Mouse (Mus musculus): ENCODE measurements around the gene Myadm.
"Not testable (repeated sequence)": the region's sequence is repeated elsewhere in the genome, so short reads cannot be mapped to it uniquely, and the experiment has no call there.

Gene Myadm

DNA sequence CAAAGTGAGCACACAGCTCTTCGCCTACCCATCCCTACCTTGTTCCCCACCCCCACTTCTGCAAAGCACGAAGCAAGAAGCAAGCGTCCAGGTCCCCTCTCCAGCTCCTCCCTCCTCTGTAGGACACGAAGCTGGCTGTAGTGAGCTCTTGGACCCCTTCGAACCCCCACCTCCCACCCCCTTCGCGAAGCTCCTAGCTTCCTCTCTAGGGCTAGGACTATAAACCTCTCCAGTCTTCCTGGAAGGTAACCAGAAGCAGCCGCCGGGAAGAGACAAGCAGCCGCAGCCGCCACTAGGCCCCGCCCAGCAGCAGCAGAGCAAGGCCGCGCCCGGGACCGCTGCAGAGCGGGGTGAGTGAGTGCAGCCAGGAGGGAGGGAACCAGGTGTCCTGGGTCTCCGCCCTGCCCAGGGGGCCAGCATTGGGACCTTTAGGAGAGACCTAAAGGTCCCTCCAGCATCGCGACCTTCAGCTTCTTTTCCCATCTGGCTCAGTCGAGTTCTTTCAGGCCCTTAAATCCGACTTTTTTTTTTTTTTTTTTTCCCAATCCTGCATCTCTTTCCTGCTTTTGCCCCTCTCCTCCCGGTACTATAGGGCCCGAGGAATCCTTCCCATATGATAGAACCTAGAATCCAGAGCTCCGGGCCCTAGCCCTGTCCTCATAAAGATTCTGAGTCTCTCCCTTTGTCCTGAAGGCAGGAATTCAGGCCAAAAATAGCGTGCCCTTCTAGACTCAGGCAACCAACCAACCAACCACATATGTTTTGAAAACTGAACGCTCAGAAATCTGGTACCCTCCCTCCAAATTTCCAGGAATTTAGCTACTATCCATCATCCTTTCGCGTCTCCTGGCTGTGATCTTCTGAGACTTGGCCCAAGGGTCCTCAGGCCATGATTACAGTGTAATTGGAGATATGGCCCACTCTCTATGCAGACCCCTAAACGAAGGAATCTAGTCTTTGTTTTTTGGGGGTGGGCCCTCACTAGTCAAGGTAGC lies at the start of gene Myadm, which contains the start of gene Prkcg:
TSS of gene Myadm (plus strand) at position 105 of the 995 bp plus-strand sequence.
TSS of gene Prkcg (plus strand) at position 204 of the 995 bp plus-strand sequence.
- peak; percentile 93 for DNase-seq (ENCODE audit: low read depth, low spot score)

DNA sequence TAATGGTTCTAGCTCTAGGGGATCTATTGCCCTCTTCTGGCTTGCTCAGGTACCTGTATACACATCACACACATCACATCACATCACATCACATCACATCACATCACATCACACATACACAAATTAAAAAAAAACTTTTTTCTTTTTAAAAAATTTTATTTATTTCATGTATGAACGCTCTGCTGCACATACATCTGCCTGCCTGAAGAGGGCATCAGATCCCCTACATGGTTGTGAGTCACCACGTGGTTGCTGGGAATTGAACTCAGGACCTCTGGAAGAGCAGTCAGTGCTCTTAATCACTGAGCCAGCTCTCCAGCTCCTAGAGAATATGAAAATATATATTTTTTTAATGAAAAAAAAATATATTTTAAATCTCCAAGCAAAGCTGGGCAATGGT lies 49.7 kb upstream of the Myadm start:
- DNase-seq (ENCODE audit: low read depth, low spot score), result no peak

DNA sequence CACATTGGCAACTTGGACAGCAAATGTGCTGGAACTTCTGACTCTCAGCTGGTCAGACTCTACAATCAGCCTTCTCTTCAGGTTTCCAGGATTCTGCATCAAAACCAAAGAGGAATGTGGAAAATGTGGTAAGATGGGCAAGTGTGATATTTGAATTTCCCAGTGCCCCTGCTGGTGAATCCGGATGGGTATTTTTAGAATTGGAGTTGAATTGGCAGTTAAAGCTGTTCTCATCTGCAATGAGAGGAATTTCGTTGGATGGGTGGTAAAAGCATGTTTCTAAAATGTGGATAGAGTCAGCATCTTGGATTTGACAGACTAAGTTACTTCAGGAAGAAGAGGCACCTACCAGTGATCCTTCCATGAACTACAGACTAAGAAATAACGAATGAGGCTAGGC lies 28.2 kb upstream of the Myadm start:
- no peak for DNase-seq (ENCODE audit: low read depth, low spot score)

DNA sequence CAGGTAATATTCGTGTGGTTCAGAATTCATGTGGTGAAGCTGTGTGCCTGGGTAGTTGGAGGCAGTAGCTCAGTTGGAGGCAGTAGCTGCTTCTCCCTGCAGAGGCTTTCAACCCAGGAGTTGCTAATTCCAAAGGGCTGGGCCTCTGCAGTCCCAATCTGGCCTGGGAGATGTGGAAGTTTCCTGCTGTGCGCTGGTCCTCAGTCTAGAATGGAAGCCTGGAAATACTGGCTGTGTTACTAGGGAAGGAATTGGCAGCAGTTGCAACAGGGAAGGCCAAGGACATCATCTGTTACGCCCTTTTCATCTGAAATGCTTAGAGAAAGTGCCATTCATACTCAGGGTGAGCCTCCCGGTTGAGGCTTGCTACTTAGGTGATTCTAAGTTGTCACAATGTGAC lies 27.4 kb upstream of the Myadm start:
- peak; percentile 68 for DNase-seq (ENCODE audit: low read depth, low spot score)

DNA sequence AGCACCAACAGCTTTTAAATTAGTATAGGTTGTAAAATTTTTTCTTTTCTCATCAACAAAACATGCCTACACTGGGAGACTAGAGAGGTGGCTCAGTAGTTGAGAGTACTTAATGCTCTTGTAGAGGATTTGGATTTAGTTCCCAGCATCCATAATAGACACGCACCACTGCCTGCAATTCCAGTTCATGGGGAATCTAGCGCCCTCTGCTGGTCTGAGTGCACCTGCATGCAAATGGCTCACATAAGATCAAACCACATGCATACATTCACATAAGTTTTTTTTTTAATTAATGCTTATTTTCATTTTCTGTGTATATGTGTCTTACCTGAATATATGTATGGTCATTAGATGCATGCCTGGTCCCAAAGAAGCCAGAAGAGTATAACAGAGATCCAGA lies 26.1 kb upstream of the Myadm start:
- peak; percentile 89 for DNase-seq (ENCODE audit: low read depth, low spot score)

DNA sequence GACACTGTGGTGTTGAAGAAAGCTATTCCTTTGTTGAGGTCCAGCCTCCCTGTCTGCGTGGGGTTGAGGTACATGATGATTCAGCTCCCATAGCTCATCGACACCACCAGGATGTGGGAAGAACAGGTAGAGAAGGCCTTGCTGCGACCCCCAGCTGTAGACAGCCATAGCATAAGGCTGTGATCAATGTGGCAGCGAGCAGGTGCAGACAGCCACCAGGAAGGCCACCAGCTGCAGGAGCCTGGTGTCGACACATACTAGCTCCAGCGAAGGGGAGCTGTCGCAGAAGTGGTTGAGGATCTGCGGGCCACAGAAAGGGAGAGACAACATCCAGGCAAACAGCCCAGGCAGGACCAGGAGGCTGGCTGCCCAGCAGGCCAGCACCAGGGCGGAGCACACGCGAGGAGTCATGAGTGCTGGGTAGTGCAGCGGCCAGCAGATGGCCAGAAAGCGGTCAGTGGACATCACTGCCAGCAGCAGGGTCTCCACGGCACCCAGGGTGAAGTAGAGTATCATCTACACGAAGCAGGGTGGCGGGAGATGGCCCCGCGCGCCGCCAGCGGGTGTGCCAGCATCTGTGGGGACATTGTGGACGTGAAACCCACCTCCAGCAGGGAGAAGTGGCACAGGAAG lies 24.4 kb upstream of the Myadm start:
- DNase-seq (ENCODE audit: low read depth, low spot score), result peak; percentile 44

DNA sequence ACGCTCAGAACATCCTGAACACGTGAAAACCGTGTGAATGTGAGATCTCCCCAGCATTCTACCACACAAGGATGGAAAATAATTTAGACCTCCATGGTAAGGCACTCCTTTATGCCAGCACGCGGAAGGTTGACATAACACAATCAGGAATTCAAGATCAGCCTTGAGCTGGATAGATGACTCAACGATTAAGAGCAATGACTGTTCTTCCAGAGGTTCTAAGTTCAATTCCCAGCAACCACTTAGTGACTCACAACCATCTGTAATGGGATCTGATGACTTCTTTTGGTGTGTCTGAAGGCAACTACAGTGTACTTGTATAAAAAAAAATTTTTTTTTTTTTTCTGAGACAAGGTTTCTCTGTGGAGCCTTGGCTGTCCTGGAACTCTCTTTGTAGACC lies 23.6 kb upstream of the Myadm start:
- DNase-seq (ENCODE audit: low read depth, low spot score), result peak; percentile 32

DNA sequence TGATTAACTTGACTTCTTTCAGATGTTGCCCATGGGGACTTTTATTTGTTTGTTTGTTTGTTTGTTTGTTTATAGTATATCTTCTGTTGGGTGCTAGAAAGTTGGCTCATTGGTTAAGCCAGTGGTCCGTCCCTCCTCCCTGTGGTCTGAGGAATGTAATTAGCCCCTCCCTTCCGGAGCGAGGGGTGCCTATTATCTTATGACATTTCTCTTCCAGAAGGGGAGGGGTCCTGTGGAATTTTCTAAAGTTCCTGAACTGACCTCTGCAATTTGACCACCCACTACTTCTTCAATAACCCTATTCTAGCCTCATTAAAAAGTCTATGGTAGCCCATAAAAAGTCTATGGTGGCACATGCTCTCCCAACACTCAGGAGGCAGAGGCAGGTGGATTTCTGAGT lies 21.6 kb upstream of the Myadm start:
- DNase-seq (ENCODE audit: low read depth, low spot score), result peak; percentile 91

DNA sequence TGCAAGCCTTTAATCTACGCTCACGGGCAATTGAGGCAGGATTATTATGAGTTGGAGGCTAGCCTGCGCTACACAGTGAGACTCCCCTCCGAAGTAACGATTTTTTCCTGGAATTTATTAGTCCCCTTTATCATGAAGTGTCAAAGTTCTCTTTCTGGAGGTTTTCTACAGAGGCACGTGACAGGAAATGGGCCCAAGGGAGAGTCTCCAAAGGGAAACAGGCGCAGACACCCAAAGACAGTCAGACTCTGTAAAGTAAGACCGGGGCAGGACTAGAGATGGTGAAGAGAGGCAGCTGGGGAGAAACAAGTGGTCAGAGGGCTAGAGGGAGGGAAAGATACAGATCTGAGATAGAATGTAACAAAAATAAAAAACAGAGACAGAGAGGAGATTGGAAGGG lies 21.0 kb upstream of the Myadm start:
- peak; percentile 64 for DNase-seq (ENCODE audit: low read depth, low spot score)

DNA sequence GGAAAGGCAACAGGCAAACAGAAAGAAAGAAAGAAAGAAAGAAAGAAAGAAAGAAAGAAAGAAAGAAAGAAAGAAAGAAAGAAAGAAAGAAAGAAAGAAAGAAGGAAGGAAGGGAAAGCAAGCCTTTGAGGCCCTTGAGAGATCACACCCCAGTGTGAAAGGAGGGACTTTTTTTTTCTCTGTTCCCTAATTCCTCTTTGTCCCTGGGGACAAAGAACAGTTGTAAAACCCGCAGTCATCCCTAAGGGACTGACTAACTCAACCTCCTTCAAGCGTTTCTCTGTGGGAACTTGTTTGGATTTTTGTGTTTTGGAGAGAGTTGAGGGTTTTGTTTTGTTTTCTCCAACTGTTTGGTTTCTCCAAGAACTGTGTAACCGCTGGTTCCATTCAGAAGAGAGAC lies 20.6 kb upstream of the Myadm start:
- no peak for DNase-seq (ENCODE audit: low read depth, low spot score)

DNA sequence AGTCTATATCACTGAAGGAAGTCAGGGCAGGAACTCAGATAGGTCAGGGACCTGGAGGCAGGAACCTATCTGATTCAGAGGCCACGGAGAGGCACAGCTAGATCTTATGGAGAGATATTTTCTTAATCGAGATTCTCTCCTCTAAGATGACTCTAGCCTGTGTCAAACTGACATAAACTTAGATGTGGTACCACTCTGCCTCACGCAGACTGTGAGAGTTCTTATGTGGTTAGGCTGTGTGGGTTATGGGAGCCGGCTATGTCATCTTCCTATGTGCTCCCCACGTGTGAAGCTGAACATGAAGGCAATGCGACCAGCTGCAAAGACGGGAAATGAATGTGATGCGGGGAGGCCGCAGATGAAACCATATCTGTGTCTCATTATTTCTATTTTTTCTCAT lies 16.7 kb upstream of the Myadm start:
- no peak for DNase-seq (ENCODE audit: low read depth, low spot score)

DNA sequence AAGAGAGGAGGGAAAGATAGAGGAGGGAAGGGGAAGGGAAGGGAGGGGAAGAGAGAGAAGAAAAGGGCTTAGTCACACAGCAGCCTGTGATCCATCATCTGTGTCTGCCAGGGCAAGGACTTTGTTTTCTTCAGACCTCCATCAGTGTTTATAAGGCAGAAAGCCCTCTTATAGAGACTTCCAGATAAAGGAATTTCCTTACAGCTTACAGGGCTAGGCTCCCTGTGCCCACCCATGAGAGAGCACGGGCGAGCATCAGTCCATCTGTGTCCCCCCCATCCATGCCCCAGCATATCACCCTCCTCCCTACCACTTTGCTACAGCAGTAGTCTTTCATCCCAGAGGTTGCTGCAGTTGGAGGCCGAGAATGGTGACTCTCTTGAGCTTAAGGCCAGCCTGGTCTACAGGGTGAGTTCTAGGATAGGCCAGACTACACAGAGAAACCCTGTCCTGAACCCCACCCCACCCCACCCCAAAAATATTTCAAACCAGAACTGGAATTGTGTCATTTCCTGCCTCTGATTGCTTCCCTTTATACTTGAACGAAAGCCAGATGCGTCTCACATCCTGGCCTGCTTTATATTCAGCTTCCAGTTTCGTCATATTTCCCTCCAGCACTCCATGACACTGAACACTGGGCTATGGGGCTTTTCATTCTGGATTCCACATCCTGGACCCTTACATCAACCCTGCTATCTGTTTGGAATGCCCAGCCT lies 13.3 kb upstream of the Myadm start:
- DNase-seq (ENCODE audit: low read depth, low spot score), result no peak

DNA sequence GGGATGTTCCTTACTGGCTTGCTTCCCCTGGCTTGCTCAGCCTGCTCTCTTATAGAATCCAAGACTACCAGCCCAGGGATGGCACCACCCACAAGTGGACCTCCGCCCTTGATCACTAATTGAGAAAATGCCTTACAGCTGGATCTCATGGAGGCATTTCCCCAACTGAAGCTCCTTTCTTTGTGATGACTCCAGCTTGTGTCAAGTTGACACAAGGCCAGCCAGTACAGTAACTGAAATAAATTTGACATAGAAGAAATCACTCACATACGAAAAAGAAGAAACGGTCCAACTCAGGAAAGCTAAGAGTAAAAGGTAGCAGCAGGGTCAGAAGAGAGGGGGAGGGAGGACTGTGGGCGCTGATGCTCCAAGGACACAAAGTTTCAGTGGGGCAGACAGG lies 12.1 kb upstream of the Myadm start:
- DNase-seq (ENCODE audit: low read depth, low spot score), result not testable (repeated sequence)

DNA sequence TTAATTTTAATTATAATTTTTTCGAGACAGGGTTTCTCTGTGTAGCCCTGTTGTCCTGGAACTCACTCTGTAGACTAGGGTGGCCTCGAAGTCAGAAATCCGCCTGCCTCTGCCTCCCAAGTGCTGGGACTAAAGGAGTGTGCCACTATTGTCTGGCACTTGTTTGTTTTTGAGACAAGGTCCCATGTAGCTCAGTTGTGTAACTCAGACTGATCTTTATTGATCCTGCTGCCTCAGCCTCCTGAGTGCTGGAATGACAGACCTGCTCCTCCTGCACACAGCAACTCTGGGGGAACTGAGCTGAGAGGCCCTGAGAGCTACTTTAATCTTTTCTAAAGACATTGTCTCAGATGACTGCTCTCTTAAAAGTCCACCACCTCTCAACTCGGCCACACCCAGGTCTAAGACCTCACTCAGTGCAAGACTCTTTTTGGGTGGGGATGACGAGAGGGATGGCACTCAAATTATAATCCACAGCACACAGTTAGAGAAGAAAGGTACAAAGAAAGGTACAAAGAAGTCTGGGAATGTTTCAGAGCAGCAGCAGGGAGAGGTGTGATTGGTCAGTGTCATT lies 8.7 kb upstream of the Myadm start:
- peak; percentile 67 for DNase-seq (ENCODE audit: low read depth, low spot score)

DNA sequence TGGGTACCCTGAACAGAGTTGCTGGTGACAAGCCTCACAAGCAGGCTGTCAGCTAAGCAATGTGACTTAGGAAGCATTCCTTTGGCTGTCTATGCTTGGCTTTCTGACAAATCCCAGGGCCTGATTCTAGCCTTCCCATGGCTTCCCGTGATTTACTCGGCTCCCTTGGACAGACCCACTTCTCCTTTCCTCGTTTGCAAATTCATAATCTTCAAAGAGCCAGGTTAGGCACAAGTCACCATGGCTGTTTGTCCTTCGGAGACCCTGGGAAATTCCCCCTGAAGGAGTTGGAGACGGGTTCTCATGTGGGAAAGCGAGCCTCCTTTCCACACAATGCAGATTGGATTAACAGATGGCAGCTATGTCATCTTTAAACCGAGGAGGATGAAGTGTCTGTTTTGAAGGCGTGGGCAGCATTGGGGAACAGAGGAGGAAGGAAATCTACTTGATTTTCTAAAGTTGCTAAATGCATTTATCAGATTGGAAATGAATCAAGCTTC lies 8.2 kb upstream of the Myadm start:
- DNase-seq (ENCODE audit: low read depth, low spot score), result no peak

DNA sequence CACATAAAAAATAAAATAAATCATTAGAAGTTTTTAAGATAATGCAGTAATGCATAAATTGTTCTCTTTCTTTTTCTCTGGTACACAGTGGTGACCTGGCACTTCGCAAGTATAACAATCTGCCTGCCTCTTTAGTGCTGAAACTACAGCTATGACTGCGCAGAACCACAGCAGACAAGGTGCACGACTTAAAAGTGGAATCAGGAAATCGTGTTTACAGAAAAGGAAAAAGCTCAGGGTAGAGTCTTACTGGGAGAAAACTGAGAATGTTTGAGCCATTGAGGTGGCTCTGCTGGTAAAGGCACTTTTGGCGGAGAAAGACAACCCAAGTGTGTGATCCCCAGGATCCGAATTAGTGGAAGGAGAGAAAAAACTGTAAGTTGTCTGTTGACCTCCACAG lies 7.1 kb upstream of the Myadm start:
- no peak for DNase-seq (ENCODE audit: low read depth, low spot score)

DNA sequence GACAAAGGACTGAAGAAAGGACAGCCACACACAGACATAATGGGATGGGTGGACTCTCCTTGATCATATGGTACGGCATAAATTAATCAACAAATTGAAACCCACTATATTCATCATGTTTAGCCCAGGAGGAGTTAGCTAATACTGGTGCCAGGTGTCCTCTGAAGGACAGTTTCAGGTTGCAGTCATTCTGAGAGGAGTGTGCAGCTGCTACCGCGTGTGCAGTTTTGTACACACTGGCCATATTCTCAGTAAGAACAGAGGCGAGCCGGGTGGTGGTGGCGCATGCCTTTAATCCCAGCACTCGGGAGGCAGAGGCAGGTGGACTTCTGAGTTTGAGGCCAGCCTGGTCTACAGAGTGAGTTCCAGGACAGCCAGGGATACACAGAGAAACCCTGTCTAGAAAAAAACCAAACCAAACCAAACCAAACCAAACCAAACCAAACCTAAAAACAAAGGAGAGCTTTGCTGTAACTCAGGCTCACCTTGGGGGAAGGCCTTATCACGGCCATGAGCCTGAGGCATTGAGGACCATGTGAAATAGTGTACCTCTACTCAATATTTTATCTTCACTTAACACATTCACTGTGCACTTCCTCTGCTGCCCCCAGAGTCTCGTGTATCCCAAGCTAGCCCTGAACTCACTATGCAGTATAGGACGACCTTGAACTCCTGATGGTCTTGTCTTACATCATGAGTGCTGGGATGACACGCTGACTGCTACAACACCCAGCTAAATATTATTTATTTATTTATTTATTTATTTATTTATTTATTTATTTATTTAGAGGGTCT lies 5.6 kb upstream of the Myadm start:
- peak; percentile 33 for DNase-seq (ENCODE audit: low read depth, low spot score)

DNA sequence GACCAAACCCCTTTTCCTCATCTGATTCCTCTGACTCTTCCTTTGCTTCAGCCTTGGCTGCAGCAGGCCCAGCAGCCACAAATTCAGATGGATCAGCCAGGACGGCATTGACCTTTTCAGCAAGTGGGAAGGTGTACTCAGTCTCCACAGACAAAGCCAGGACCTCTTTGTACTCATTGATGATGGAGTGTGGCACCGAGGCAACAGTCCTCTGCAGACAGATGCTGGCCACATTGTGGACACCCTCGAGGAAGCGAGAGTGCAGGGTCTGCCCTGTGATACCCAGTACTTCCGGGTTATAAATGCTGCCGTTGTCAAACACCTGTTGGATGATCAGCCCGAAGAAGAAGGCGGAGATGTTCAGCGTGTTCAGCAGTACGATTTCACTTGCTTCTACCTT lies 4.3 kb upstream of the Myadm start:
- DNase-seq (ENCODE audit: low read depth, low spot score), result no peak

DNA sequence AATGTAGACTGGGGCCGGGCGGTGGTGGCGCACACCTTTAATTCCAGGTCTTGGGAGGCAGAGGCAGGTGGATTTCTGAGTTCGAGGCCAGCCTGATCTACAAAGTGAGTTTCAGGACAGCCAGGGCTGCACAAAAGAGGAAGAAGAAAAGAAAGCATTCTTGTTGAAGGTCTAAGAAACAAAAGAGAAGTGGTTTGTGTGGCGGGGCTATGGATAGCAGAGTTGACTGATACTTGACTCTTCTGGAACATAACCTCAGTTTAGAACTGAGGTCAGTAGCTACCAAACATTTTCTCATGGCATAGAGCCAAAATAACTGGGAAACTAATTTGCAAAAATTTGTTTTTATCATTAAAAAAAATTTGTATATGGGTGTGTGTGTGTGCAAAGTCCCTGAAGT lies 2.8 kb upstream of the Myadm start:
- DNase-seq (ENCODE audit: low read depth, low spot score), result no peak

DNA sequence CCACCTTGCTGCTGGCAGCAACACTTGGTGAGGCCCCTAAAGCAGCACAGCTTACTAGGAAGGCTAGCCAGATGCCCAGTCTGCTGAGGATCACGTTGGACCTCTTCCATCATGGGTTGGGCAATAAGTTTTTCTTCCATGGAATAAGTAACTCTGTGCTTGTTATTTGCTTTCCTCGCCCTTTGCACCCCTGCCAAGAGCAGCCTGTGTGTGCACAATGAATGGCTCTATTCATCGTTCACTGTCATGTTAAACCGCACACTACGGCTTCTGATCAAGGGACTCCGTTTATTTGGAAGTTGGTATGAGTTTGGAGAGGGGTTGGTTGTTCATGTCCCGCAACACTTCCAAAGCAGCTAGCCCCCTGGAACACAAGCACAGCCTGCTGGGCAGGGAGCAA lies 1.7 kb upstream of the Myadm start:
- no peak for DNase-seq (ENCODE audit: low read depth, low spot score)
